Mouse (Mus musculus): ENCODE data around the gene Idua.

DNA sequence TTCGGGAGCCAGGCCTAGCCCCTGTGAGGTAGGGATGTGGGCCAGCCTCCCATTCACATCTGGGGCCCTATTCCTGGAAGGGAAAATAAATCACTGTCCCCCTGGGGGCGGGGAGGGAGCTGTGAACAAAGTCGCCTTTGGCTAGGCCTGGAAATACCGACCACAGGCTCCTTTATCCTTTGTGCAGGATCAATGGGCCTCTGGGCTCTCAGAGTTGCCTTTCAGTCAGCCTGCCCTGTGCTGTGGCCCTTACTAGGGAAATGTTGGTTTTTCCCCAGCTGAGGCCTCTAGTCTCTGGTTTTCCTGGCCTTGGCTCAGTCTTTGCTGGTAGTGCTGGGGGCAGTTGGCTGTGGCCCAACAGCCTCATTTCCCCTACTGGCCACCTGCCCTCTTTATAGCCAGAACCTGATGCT is 37.2 kb downstream of the Idua start:
- TF ChIP-seq CTCF (IDR thresholded peaks at IDR 0.05; ENCODE audit: borderline replicate concordance, extremely low read depth, insufficient read depth, insufficient read length): no peak
- TF ChIP-seq POLR2A (IDR thresholded peaks at IDR 0.05; ENCODE audit: borderline replicate concordance, extremely low read depth, insufficient read depth, insufficient read length, poor library complexity, severe bottlenecking): no peak
